Mouse (Mus musculus) embryonic fibroblast, embryonic 13.5 days (primary cell): ENCODE data around the gene Hoxc13. TPM values are rescaled to one million over a fixed set of nuclear protein-coding genes. Genes with fewer than 3 reads are reported as not detected.
A peak's percentile ranks its signal among the peaks of the same experiment; 100 is the strongest.

Experiments used
- H3K27ac ChIP-seq: 2 replicates; pipeline ENCODE4 v1.5.1; 2012; ENCODE audit warnings: low read length, control low read depth, inconsistent platforms; ENCODE audit not compliant: insufficient read depth
- H3K4me1 ChIP-seq: 2 replicates; pipeline ENCODE4 v1.6.1; 2011; ENCODE audit warnings: low read length; ENCODE audit not compliant: control insufficient read depth, insufficient read depth
- H3K4me3 ChIP-seq: 2 replicates; pipeline ENCODE4 v1.5.1; 2011; ENCODE audit warnings: mild to moderate bottlenecking, control low read depth, low read length; ENCODE audit not compliant: insufficient read depth
- CTCF ChIP-seq: IDR thresholded peaks from 2 replicates; pipeline ENCODE4 v1.5.1; 2011; ENCODE audit warnings: mild to moderate bottlenecking, control low read depth, low read length, moderate library complexity, borderline replicate concordance; ENCODE audit not compliant: insufficient read depth
- POLR2A ChIP-seq: IDR thresholded peaks from 2 replicates; pipeline ENCODE4 v1.6.1; 2011; ENCODE audit warnings: low read depth, mild to moderate bottlenecking, control low read depth, low read length, moderate library complexity
- polyA plus RNA-seq: library from polyadenylated mRNA; stranded (reverse); fragments of >200 nt; gene quantifications from 2 replicates; pipeline ENCODE4 v1.2.4, GENCODE M21; 2011; ENCODE audit warnings: low read depth; ENCODE audit not compliant: missing spikeins, insufficient read length

Gene Hoxc13
- polyA plus RNA-seq, 1 experiment, result 0.21 TPM

DNA sequence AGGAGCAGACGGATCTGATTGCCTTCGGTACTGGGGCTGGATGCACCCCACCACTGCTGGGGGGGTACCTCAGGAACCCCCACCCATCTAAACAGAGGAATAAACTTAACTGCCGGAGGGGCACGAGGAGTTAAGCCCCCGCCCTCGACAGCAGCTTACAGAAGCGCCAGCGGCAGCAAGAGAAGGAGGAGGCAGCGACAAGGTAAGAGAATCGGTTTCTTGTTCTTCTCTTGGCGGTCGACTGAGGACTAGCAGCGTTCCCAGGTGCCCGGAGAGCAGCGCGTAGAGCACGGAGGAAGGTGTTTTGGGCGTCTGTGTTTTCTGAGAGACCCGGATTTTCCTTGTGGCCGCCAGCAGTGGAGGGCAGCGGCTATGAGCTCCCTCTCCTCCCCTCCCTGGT is 51.4 kb downstream of the Hoxc13 start:
- Histone ChIP-seq H3K4me3 (peak overlapping the region; percentile 40), H3K4me1 (no peaks in the 10 kb centered on the region), H3K27ac (peak overlapping the region; percentile 36)
- TF ChIP-seq CTCF (no peak), POLR2A (no peak)

DNA sequence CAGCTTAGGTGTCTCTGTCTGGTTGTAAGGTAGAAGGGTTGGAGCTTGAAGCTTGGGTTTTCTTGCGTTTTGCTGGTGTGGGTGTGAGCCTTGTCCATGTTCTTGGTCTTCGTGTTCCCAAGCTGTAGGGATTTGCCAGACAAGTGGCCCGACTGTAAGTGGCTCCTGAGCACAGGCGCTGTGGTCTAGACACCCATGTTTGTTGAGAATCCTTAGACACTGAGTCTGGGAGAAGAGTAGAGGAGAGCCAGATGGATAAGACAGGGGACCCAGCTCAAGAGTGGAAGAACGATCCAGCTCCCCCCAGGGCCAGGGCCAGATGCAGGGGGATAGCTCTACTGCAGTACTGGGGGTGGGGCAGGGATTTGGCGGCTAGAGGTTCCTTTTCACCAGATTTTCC is 51.9 kb downstream of the Hoxc13 start:
- Histone ChIP-seq H3K4me3 (peak overlapping the region; percentile 40), H3K27ac (peak overlapping the region; percentile 36), H3K4me1 (no peaks in the 10 kb centered on the region)
- TF ChIP-seq POLR2A (no peak), CTCF (no peak)

DNA sequence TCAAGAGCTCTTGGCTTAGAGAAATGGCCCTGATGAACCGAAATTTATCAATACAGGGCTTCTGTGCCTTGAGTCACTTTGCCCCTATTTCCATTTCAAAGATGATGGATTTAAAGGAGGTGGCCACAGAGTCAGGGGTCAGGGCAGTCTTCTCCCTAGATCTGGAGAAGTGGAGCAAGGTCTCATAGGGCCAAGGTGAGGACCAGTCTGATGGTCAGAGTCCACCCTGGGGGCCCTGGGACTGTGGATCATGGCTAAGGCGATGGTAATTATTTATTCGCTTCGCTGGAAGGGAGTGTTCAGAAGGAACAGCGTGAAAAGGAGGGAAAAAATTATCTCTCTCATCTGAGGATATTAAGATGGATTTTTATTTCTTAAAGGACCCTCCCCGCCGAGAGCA is 54.1 kb downstream of the Hoxc13 start:
- no peak overlapping the region for H3K4me3 ChIP-seq
- TF ChIP-seq POLR2A (no peak), CTCF (no peak)
- H3K27ac ChIP-seq, result no peak overlapping the region
- no peaks in the 10 kb centered on the region for H3K4me1 ChIP-seq

DNA sequence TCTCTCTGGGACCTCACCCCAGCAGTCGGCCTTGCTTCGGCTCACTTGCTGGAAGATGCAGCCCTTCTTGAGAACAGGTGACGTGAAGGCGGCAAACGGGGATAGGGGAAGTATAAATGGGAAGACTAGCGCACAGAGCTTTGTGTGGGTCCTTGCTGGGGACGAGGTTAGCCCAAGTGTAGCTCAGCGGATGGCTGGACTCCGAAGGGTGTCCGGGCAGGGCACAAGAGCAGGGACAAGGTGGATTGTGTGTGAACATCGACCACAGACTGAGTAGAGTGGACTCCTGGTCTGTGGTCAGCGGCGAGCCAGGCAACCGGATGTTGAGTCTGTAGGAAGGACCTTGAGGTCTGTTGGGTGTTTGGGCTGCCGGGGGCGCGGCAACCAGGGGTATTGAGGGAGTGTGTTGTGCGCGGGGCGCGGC is 54.8 kb downstream of the Hoxc13 start:
- Histone ChIP-seq H3K27ac (peak overlapping the region; percentile 3; the same call in 1 of the 2 replicates), H3K4me1 (no peaks in the 10 kb centered on the region), H3K4me3 (peak overlapping the region; percentile 8)
- TF ChIP-seq POLR2A (no peak), CTCF (no peak)

DNA sequence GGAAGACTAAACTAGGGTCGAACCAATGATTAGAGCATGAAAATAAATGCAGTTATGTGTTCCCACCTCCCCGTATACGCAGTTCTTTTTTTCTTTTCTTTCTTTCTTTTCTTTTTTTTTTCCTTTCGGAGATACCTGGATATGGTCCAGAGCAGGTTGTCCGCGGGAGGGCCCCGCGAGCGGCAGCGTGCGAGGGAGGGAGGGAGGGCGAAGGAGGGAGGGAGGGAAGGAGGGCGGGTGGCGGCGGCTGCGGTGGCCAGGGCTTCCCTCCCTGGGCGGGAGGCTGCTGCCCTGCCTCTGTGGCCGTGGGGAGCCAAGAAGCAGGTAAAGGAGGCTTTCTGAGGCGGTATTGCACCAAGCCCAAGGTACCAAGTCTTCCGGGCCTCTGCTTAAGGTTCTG is 55.3 kb downstream of the Hoxc13 start, which contains the start of gene Hoxc9:
Gene Hoxc9, plus strand, starts transcription at position 269 of the 400 bp plus-strand sequence.
- no peaks in the 10 kb centered on the region for H3K4me1 ChIP-seq
- peak within 1 kb of the TSS; percentile 43 for H3K4me3 ChIP-seq
- no peak for TF ChIP-seq POLR2A
- TF ChIP-seq CTCF, result no peak
- H3K27ac ChIP-seq, result peak within 1 kb of the TSS; percentile 31

GRCm38 (mm10) chr15:102976631-102977422 is 55.9 kb downstream of the Hoxc13 start:
- Histone ChIP-seq H3K4me1 (no peaks in the 10 kb centered on the region), H3K4me3 (peak overlapping the region; percentile 43), H3K27ac (peak overlapping the region; percentile 31; the same call in 1 of the 2 replicates)
- TF ChIP-seq CTCF (no peak), POLR2A (no peak)

- Histone ChIP-seq H3K4me1 (no peaks in the 10 kb centered on the region), H3K27ac (peak overlapping the region; percentile 44), H3K4me3 (peak overlapping the region; percentile 43)
- TF ChIP-seq CTCF (no peak), POLR2A (no peak)
These were observed 56.6 kb downstream of the Hoxc13 start for GRCm38 (mm10) chr15:102977423-102977974.

Other genes starting within 250 kb of the Hoxc13 start
- gene Atp5g2, start 248.8 kb upstream of the Hoxc13 start, polyA plus RNA-seq, result 60.3 and 158 TPM in 2 replicates
- 35.0 and 44.0 TPM in 2 replicates for gene Calcoco1, start 198.9 kb upstream of the Hoxc13 start, polyA plus RNA-seq
- not detected in 2 replicates for gene Hoxc12, start 15.7 kb downstream of the Hoxc13 start, polyA plus RNA-seq
- gene Hoxc11, start 33.3 kb downstream of the Hoxc13 start, polyA plus RNA-seq, result 0.40 and 1.2 TPM in 2 replicates
- 7.3 and 16.6 TPM in 2 replicates for gene Hoxc10, start 45.7 kb downstream of the Hoxc13 start, polyA plus RNA-seq
- 7.6 and 11.0 TPM in 2 replicates for gene Hoxc5, start 46.3 kb downstream of the Hoxc13 start, polyA plus RNA-seq
- gene Hoxc9, start 55.3 kb downstream of the Hoxc13 start, polyA plus RNA-seq, result 4.9 and 6.2 TPM in 2 replicates
- 28.5 and 45.5 TPM in 2 replicates for gene Hoxc8, start 69.5 kb downstream of the Hoxc13 start, polyA plus RNA-seq
- gene Hoxc6, start 77.2 kb downstream of the Hoxc13 start, polyA plus RNA-seq, result 42.6 and 61.8 TPM in 2 replicates
- 12.5 and 12.6 TPM in 2 replicates for gene Hoxc4, start 97.8 kb downstream of the Hoxc13 start, polyA plus RNA-seq
- gene Smug1, start 246.0 kb downstream of the Hoxc13 start, polyA plus RNA-seq, result 10.4 and 11.0 TPM in 2 replicates